Mouse (Mus musculus) sigmoid colon, adult 10 weeks (tissue): ENCODE measurements around the gene Bcan. TPM values are rescaled to one million over a fixed set of nuclear protein-coding genes. Genes with fewer than 3 reads are reported as not detected.

Experiments
- polyA plus RNA-seq: library from polyadenylated mRNA; stranded (reverse); fragments of 350-450 nt; fragmentation: Illumina TruSeq; extraction: RNeasy Lipid Tissue Mini Kit (QIAGEN cat#74804); gene quantifications from one replicate; pipeline ENCODE4 v1.2.3, GENCODE M21; 2014; ENCODE audit warnings: low read depth, low replicate concordance

The Bcan gene
- not detected for polyA plus RNA-seq

GRCm38 (mm10) chr3:88000181-88000580 lies at the start of gene Bcan:
TSS of gene Bcan (minus strand) at chr3:88000230.

GRCm38 (mm10) chr3:88042661-88043421 lies 42.8 kb upstream of the Bcan start, which contains the start of gene Gpatch4:
TSS of gene Gpatch4 (plus strand) at chr3:88043108.

GRCm38 (mm10) chr3:88027434-88028186 lies 27.6 kb upstream of the Bcan start, which contains the start of gene Hapln2:
TSS of gene Hapln2 (minus strand) at chr3:88027583.

GRCm38 (mm10) chr3:87970939-87971488 lies 29.0 kb downstream of the Bcan start, which contains the start of gene Nes:
TSS of gene Nes (plus strand) at chr3:87971078.

GRCm38 (mm10) chr3:87948378-87949265 lies 51.4 kb downstream of the Bcan start, which contains the start of gene Crabp2:
TSS of gene Crabp2 (plus strand) at chr3:87948666.

Other genes starting within 250 kb of the Bcan start
- gene Ntrk1, start 205.1 kb downstream of the Bcan start, polyA plus RNA-seq, result not detected
- 0.28 TPM for gene Insrr, start 203.3 kb downstream of the Bcan start, polyA plus RNA-seq
- gene Pear1, start 175.9 kb downstream of the Bcan start, polyA plus RNA-seq, result 0.50 TPM
- gene Sh2d2a, start 153.5 kb downstream of the Bcan start, polyA plus RNA-seq, result 0.22 TPM
- 3.7 TPM for gene Prcc, start 114.6 kb downstream of the Bcan start, polyA plus RNA-seq
- 113 TPM for gene Hdgf, start 93.9 kb downstream of the Bcan start, polyA plus RNA-seq
- 171 TPM for gene Mrpl24, start 80.7 kb downstream of the Bcan start, polyA plus RNA-seq
- gene Isg20l2, start 69.9 kb downstream of the Bcan start, polyA plus RNA-seq, result 31.3 TPM
- 12.1 TPM for gene Rrnad1, start 69.5 kb downstream of the Bcan start, polyA plus RNA-seq
- not detected for gene Crabp2, start 51.6 kb downstream of the Bcan start, polyA plus RNA-seq
- 2.8 TPM for gene Nes, start 29.2 kb downstream of the Bcan start, polyA plus RNA-seq
- gene Hapln2, start 27.4 kb upstream of the Bcan start, polyA plus RNA-seq, result not detected
- gene Gpatch4, start 42.9 kb upstream of the Bcan start, polyA plus RNA-seq, result 5.5 TPM
- 15.5 TPM for gene Naxe, start 58.3 kb upstream of the Bcan start, polyA plus RNA-seq
- gene Ttc24, start 78.1 kb upstream of the Bcan start, polyA plus RNA-seq, result not detected
- 0.54 TPM for gene Iqgap3, start 81.7 kb upstream of the Bcan start, polyA plus RNA-seq
- 18.0 TPM for gene Mef2d, start 142.1 kb upstream of the Bcan start, polyA plus RNA-seq